Mouse (Mus musculus): ENCODE results near the gene Bicra.

Gene Bicra

GRCm38 (mm10) chr7:16018016-16018810 lies 29.5 kb downstream of the Bicra start:
- DNase-seq (ENCODE audit: extremely low read depth, insufficient read length, low spot score), result no peak

- DNase-seq (ENCODE audit: extremely low read depth, insufficient read length, low spot score), result no peak
Observed at GRCm38 (mm10) chr7:16015384-16015783, 32.3 kb downstream of the Bicra start.

DNA sequence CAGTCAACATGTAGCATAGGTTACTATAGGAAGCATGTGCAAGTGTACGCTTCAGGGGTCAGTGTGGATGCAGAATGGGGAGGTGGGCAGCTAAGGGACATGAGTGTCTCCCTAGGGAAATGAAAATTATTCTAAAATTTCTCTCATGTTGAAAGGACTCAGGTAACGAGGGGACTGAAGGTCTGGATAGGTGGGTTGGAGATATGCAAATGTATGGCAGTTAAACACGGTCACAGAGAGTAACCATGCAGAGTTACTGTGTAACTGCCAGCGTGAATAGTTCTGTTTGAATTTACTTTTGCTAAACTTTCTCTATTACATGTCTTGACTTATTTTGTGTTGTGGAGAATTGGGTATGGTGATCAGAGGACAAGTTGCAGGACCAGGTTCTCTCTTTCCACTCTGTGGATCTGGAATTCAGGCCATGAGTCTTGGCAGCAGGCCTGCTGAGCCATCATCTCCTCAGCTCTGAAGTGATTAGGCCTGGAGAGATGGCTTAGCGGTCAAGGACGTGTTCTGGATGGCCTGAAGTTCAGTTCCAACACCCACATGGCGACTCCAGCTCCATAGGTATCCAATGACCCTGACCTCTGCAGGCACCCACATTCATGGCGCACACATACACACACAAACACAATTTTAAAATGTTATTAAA lies 33.1 kb downstream of the Bicra start:
- no peak for DNase-seq (ENCODE audit: extremely low read depth, insufficient read length, low spot score)

DNA sequence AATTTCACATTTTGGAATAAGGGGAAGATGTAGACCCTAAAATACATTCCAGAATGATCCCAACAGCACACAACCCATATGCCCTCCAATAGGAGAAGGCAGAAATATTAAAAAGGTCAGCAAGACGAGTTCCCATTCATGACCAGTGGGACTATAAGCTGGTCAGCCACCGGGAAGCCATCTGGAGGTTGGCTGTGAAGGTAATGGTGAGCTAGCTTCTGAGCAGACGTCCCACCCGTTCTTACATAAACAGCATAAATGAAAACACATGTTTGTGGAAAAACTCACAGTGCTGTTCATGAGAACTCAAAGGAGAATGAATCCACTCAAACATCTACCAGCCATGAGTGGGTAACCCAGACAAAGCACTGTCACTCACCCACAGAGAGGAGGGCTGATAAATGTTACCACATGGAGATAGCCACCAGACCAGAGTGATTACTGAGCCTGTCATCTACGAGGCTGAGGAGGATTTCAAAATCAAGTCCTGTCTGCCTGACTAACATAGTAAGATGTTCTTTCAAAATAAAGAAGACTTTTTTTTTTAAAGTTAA lies 33.9 kb downstream of the Bicra start:
- DNase-seq (ENCODE audit: extremely low read depth, insufficient read length, low spot score), result no peak

DNA sequence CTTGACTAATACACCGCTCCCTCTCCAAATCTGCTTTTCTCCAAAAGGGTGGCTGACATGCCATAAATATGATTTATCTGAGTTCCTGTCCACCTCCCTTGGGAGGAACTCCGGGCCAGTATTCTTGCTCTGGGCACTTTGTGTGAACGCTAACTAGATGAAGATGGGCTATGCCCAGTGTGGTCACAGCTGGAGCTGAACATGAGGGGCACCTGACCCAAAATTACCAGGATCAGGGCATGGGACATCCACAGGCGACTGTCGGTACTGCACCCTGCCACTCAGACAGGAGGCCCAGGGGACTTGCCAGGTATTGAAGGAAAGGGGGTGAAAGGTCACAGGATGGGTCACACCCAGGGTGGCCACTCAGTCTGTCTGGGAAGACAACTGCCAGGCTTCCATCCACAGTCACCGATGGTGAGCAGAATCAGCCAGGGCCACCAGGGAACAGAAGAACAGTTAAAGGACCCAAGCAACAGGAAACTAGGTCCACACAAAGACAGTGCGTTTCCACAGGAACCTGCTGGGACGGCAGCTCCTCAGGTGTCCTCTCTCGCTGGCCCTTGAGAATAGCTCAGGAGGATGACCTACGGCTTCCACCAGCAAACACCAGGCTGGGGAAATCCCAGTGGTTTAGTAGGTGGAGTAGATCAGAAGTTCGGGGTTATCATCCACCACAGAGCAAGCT lies 35.0 kb downstream of the Bicra start:
- DNase-seq (ENCODE audit: extremely low read depth, insufficient read length, low spot score), result no peak

- DNase-seq (ENCODE audit: extremely low read depth, insufficient read length, low spot score), result no peak
Observed at GRCm38 (mm10) chr7:16011418-16012085, 36.2 kb downstream of the Bicra start.

GRCm38 (mm10) chr7:16010649-16011048 lies 37.1 kb downstream of the Bicra start:
- no peak for DNase-seq (ENCODE audit: extremely low read depth, insufficient read length, low spot score)

GRCm38 (mm10) chr7:16009636-16010035 lies 38.1 kb downstream of the Bicra start:
- no peak for DNase-seq (ENCODE audit: extremely low read depth, insufficient read length, low spot score)

- no peak for DNase-seq (ENCODE audit: extremely low read depth, insufficient read length, low spot score)
Observed at GRCm38 (mm10) chr7:16005020-16005419, 42.7 kb downstream of the Bicra start.

DNA sequence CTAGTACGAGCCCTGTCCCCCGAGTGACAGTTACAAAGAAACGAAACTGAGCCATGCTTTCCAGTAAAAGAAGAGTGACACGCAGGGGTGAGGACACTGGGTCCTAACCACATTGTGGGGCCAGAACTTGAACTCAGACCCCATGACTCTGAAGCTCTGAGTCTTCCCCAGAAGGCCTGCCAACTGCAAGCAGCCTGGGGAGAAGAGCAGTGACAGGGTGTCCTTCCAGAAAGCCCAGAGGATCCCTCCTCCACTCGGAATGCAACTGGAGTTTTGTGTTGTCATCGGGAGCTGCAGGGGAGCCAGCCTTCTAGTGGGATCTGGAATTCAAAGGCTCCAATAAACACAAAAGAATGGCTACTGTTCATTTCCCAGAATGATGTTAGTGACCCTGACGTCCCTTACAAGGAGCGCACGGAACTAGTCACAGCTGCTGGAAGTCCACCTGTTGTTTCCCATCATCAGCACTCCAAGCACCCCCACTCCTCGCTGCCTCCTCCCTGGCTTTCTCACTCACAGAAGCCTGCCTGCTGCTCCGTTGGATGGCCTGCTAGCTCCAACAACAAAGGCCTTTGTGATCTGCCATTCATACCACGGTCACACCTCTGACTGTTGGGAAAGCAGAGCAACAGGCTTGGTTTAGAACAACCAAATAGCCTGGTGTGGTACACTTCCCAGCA lies 43.4 kb downstream of the Bicra start:
- no peak for DNase-seq (ENCODE audit: extremely low read depth, insufficient read length, low spot score)

- no peak for DNase-seq (ENCODE audit: extremely low read depth, insufficient read length, low spot score)
Observed at GRCm38 (mm10) chr7:16003032-16003431, 44.7 kb downstream of the Bicra start.

- peak; percentile 63 for DNase-seq (ENCODE audit: extremely low read depth, insufficient read length, low spot score)
Observed at GRCm38 (mm10) chr7:16002171-16002570, 45.5 kb downstream of the Bicra start.

GRCm38 (mm10) chr7:16001691-16002090 lies 46.0 kb downstream of the Bicra start:
- no peak for DNase-seq (ENCODE audit: extremely low read depth, insufficient read length, low spot score)

- DNase-seq (ENCODE audit: extremely low read depth, insufficient read length, low spot score), result no peak
Observed at GRCm38 (mm10) chr7:15993789-15994188, 53.9 kb downstream of the Bicra start.

- DNase-seq (ENCODE audit: extremely low read depth, insufficient read length, low spot score), result no peak
Observed at GRCm38 (mm10) chr7:15993152-15993551, 54.6 kb downstream of the Bicra start.

DNA sequence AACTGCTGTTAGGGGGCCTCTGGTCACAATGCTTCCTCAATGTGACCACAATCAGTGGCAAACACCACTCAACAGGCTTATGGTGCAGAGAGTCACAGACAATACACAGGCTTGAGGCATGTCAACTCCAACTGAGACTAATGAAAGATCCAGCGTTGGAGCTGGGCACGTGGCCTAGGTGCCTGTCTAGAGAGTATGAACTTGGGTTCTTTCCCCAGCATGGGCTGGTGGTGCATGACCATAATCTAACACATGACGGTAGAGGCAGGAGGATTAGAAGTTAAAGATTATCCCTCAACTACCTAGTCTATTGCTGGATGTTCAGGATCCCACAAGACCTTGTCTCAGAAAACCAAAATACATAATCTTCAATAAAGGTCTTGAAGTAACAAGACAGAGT lies 56.0 kb downstream of the Bicra start:
- no peak for DNase-seq (ENCODE audit: extremely low read depth, insufficient read length, low spot score)

- no peak for DNase-seq (ENCODE audit: extremely low read depth, insufficient read length, low spot score)
Observed at GRCm38 (mm10) chr7:15987661-15988356, 59.9 kb downstream of the Bicra start.

GRCm38 (mm10) chr7:15982729-15983407 lies 64.9 kb downstream of the Bicra start:
- DNase-seq (ENCODE audit: extremely low read depth, insufficient read length, low spot score), result no peak

GRCm38 (mm10) chr7:15981538-15981937 lies 66.2 kb downstream of the Bicra start:
- DNase-seq (ENCODE audit: extremely low read depth, insufficient read length, low spot score), result no peak

Data from 3134 (cell line).